Mouse (Mus musculus): ENCODE results near the gene Spsb1. TPM values are rescaled to one million over a fixed set of nuclear protein-coding genes. Genes with fewer than 3 reads are reported as not detected.
A peak's percentile ranks its signal among the peaks of the same experiment; 100 is the strongest.

The Spsb1 gene
- total RNA-seq, 2 experiments from 2014 or later, result 30.3 to 33.3 TPM

DNA sequence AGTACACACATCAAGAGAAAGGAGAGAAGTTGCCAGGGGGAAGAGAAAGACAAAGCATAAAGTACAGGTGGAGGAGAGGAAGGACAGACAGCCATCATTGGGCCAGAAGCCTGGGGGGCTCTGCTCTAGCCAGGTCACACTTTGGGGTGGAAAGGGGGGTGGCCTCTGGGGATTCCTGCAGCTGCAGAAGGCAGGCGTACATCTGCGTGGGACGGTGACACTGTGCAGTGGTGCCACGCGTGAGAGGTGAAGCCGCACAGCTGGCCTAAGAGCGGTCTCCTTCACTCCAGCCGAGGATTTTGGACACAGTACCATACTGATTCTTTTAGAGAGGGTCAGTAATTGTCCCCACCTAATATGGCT, 37.8 kb upstream of the Spsb1 start:
- no peak for DNase-seq (ENCODE audit: low spot score in 2 of 2)
- no peak for TF ChIP-seq CTCF (conservative IDR thresholded peaks at IDR 0.05)
- H3K4me3 ChIP-seq, result no peak overlapping the region

GRCm38 (mm10) chr4:149991755-149992669, 37.2 kb upstream of the Spsb1 start:
- no peak for TF ChIP-seq CTCF (conservative IDR thresholded peaks at IDR 0.05)
- Histone ChIP-seq H3K4me3 (no peak overlapping the region), H3K27ac (no peak overlapping the region)
- DNase-seq (ENCODE audit: low spot score in 2 of 2), result no peak

More for the DNA sequence above, 37.8 kb upstream of the Spsb1 start:
- H3K27ac ChIP-seq, result no peak overlapping the region

DNA sequence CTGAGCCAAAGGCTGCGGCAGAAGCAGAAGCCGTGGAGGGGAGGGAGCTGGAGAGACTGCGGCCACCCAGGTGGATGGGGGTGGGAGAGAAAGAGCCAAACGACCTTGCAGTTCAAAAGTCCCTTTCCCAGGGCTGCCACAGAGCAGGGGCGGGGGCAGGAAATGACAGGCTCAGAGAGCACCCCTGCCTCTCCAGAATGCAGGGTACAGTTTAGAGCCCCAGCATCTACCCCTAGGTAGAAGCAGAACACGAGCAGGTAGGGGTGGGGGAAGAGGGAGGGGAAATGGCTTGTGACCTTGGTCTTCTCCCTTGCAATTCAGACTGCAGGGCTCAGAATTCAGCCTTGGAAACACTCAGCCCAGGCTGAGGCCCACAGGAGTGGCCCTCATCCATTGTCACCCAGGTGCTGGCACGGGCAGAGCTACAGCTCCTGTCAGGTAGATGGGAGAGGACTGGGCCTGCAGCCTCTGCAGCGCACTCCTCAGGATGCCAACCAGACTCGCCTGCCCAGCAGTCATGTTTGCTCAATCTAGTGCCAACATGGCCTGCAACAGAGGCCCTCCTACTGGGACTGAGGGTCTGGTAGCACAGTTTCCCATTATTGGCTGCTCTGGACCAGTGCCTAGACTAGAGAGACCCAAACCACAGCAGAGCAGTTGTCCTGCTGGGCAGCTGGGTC, 36.3 kb upstream of the Spsb1 start:
- TF ChIP-seq CTCF (conservative IDR thresholded peaks at IDR 0.05), result no peak
- no peak for DNase-seq (ENCODE audit: low spot score in 2 of 2)
- peak overlapping the region; percentile 53; the same call in 1 of the 2 replicates for H3K27ac ChIP-seq
- no peak overlapping the region for H3K4me3 ChIP-seq

- no peak for DNase-seq (ENCODE audit: low spot score in 2 of 2)
- H3K27ac ChIP-seq, result peak overlapping the region; percentile 53; the same call in 1 of the 2 replicates
- TF ChIP-seq CTCF (conservative IDR thresholded peaks at IDR 0.05), result no peak
Measured at GRCm38 (mm10) chr4:149990212-149990953, 35.5 kb upstream of the Spsb1 start.

DNA sequence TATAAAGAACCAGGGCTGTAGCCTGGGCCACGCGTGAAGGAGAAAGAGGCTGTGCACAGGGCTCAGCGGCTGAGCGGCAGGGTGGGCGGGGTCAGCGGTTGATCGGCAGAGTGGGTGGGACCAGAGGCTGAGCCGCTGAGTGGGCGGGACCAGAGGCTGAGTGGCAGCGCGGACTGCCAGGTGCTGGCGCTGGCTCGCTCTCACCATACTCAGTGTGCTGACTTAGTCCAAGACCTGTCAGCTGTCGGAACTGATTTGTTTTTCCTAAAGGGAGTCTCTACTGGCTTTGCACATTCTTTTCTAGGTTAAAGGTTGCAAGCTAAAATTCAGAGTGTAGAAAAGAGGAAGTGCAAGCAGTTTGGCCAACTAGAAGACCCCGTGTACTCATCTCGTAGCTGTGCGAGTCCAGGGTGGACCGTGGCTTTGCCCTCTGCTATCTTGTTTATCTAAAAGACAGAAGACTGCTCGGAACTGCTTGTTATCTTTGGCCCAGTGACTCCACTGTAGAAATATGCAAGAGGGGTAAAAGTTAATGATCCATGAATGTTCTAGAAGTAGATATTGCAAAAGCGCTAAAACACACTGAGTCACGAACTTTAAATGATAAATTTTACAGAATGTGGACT, 34.2 kb upstream of the Spsb1 start:
- DNase-seq (ENCODE audit: low spot score in 2 of 2), result peak; percentile 84 to 85
- peak overlapping the region; percentile 41 for H3K4me3 ChIP-seq
- peak overlapping the region; percentile 21; the same call in 1 of the 2 replicates for H3K27ac ChIP-seq
- no peak for TF ChIP-seq CTCF (conservative IDR thresholded peaks at IDR 0.05)

More at GRCm38 (mm10) chr4:149990212-149990953, 35.5 kb upstream of the Spsb1 start:
- no peak overlapping the region for H3K4me3 ChIP-seq

GRCm38 (mm10) chr4:149988301-149988700, 33.5 kb upstream of the Spsb1 start:
- DNase-seq (ENCODE audit: low spot score in 2 of 2), result no peak
- H3K27ac ChIP-seq, result peak overlapping the region; percentile 21; the same call in 1 of the 2 replicates
- TF ChIP-seq CTCF (conservative IDR thresholded peaks at IDR 0.05), result no peak
- peak overlapping the region; percentile 41; the same call in 1 of the 2 replicates for H3K4me3 ChIP-seq

DNA sequence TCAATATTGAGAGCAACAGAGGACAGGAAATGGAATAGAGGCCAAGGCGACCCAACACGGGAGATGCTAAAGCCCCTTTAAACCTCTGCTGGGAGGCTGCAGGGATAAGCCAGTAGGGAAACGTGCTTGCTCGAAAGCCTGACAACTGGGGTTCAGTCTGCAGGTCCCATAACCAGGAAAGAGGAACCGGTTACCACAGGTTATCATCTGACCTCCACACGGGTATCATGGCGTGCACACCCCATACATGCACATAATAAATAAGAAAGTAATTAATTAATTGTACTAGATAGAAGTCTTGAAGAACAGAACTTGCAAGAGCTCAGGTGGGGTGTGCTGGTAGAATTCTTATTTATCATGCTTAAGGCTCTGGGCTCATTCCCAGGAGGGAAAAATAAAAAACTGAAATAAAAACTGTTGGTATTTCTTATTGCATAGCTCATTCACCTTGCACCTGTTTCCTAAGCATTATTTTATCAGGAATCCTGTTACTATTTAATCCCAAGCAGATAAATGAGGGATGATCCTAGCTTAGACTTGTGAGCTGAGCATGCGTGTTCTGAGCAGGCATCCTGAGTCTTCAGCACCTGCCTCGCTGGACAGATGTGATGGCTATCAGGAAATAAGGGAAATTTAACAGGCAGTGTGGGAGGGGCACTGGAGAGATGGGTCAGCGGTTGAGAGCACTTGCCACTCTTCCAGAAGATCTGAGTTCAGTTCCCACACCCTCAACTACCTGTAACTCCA, 32.0 kb upstream of the Spsb1 start:
- no peak for TF ChIP-seq CTCF (conservative IDR thresholded peaks at IDR 0.05)
- H3K4me3 ChIP-seq, result no peak overlapping the region
- no peak overlapping the region for H3K27ac ChIP-seq
- no peak for DNase-seq (ENCODE audit: low spot score in 2 of 2)

DNA sequence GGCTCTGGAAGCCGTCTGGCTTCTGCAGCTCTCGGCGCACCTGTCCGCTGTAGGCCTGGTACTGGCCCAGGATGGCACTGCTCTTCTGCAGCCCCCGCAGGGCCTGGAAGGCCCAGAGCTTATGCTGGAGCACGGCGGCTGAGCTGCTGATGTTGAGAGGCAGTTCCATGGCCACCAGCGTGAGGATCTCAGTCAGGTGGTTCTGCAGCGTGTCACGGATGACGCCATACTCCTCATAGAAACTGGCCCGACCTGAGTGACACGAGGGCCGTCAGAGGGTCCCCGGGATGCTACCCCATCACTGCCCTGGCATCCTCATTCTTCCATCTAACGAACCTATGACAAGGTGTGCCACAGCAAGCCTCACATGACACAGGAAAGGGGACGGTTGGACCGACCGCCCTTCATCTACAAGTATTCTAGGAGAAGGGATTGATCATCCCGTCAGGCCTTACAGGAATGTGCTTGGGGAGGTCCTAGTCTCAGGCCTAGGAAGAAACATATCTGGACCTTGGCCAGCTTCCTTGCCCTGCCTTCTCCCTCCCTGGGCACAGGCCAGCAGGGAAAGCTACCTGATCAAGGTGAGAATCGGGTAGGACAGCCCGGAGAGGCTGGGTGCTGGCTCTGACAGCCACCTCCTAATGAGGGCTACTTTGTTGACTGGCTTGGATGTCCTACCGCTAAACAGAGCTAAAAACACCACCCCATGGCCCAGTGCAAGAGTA, 29.2 kb upstream of the Spsb1 start:
- no peak for DNase-seq (ENCODE audit: low spot score in 2 of 2)
- TF ChIP-seq CTCF (conservative IDR thresholded peaks at IDR 0.05), result no peak
- H3K4me3 ChIP-seq, result no peak overlapping the region
- no peak overlapping the region for H3K27ac ChIP-seq

DNA sequence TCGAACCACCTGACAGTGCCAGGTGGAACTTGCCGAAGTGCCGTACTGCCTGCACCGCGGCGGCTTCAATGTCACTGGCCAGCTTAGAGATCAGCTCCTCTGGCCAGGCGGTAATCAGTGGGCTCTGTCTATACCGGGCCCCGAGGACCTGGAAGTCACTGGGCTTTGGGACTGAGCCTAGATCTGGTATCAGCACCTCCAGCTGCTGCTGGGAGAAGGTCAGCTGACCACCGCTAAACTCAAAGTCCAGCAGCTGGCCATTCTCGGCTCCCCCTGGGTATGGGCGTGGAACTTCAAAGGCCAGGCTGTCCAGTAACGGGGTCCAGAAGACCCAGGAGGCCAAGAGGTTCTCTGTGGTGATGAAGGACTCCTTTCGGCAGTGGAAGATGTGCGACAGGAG, 27.3 kb upstream of the Spsb1 start:
- no peak for TF ChIP-seq CTCF (conservative IDR thresholded peaks at IDR 0.05)
- Histone ChIP-seq H3K4me3 (no peak overlapping the region), H3K27ac (no peak overlapping the region)
- DNase-seq (ENCODE audit: low spot score in 2 of 2), result no peak

DNA sequence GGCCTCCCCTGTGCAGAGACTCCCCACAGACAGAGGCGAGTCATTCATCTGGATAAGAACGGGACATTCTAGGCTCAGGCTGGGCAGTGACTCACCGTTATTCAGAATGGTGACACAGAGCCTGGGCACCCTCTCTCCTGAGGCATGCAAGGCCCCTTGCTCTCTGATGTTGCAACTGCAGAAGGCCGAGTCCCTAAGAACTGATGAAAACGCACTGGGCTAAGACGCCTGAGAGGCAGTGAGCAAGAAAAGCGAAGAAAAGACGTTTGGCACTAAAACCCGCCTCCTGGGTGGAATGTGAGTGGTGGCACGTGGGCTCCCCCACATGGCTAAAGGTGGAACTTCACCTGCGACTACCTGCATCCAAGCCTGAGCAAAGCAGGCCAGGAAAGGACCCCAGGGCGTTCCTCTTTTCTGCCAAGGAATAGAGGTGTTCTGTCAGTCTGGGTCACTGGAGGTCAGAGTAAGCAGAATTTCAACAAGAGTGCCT, 25.0 kb upstream of the Spsb1 start:
- peak; percentile 83 to 85 for DNase-seq (ENCODE audit: low spot score in 2 of 2)
- TF ChIP-seq CTCF (conservative IDR thresholded peaks at IDR 0.05), result peak; percentile 100
- peak overlapping the region; percentile 43 for H3K27ac ChIP-seq
- H3K4me3 ChIP-seq, result peak overlapping the region; percentile 25

DNA sequence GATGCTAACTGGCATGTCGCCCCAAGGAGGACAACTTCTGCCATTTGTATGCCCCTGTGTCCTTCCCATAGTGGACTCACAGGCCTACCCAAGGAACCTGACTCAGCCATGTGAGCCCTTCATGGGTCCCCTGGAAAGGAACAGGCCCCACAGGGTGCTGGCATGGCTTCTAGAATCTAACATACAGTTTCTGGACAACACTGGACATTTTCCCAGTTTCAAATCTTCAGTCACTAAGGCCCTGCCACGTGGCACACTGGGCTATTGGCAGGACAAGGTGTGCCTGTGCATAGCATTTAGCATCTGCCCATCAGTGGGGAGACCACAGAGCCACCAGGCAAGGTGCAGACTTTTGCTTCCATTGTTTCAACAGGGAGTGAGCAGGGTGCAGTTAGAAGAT, 24.0 kb upstream of the Spsb1 start:
- no peak for DNase-seq (ENCODE audit: low spot score in 2 of 2)
- Histone ChIP-seq H3K27ac (no peak overlapping the region), H3K4me3 (no peak overlapping the region)
- TF ChIP-seq CTCF (conservative IDR thresholded peaks at IDR 0.05), result no peak
